ENCODE assay signal across 8 mouse cellular contexts in the genomic region with DNA sequence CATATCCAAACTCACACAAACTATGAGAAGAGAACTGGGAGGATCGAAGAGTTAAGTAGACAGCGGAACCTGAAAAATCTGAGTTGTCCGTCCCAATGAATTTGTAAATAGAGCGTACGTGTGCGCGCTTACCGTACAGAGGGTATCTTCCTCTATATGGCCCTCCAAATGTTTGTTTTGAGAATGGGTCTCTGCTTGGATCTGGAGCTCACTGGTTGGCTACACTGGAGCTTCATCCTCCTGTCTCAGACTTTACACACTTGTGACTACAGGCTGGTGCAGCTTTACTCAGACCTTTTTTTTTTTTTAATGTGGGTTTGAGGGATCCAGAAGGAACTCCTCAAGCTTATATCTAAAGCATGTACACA. TPM values are rescaled to one million over a fixed set of nuclear protein-coding genes. Genes with fewer than 3 reads are reported as not detected.
DNase-seq lines count a peak whose midpoint lies in the region; ATAC-seq and TF ChIP-seq lines count a peak whose summit lies in the region.

No protein-coding gene starts in this region.

- peak; percentile 6; the same call in 1 of the 2 replicates for ATAC-seq in heart, embryonic 12.5 days (ENCODE audit: insufficient number of reproducible peaks, low FRiP score)
- ATAC-seq in forebrain, embryonic 15.5 days (replicated peaks) = peak; percentile 49
- ATAC-seq in liver, embryonic 16.5 days (ENCODE audit: low read depth) = no peak
- ATAC-seq in monocyte, adult 5-6 weeks (replicated peaks; ENCODE audit: insufficient number of reproducible peaks, low FRiP score, low TSS enrichment, poor library complexity, severe bottlenecking) = no peak

- H3K4me1 ChIP-seq in heart, embryonic 12.5 days (replicated peaks) = peaks cover 7% of the 10 kb centered on the region
- peaks cover 0 to 33% of the 10 kb centered on the region in 2 experiments; a peak in 3 of 4 replicates for H3K4me1 ChIP-seq in CH12.LX (ENCODE audit: control insufficient read depth in 1 of 2, insufficient read depth in 2 of 2)
- H3K4me1 ChIP-seq in forebrain, embryonic 15.5 days = peaks cover 16% of the 10 kb centered on the region
- H3K4me1 ChIP-seq in liver, embryonic 16.5 days (ENCODE audit: control insufficient read depth, low read depth, low read length) = peaks cover 9% of the 10 kb centered on the region

- H3K4me2 ChIP-seq in heart, embryonic 12.5 days = peak overlapping the region; percentile 87
- peak overlapping the region; percentile 97 for H3K4me2 ChIP-seq in CH12.LX (ENCODE audit: insufficient read depth, low read depth, poor library complexity, severe bottlenecking)
- H3K4me2 ChIP-seq in forebrain, embryonic 15.5 days (replicated peaks) = peak overlapping the region; percentile 88
- H3K4me2 ChIP-seq in liver, embryonic 16.5 days (ENCODE audit: low read depth, low read length) = peak overlapping the region; percentile 71

- H3K9ac ChIP-seq in heart, embryonic 12.5 days = peak overlapping the region; percentile 80
- H3K9ac ChIP-seq in CH12.LX (ENCODE audit: insufficient read depth, low read depth) = peak overlapping the region; percentile 69
- H3K9ac ChIP-seq in forebrain, embryonic 15.5 days (replicated peaks) = peak overlapping the region; percentile 89
- peak overlapping the region; percentile 82 for H3K9ac ChIP-seq in liver, embryonic 16.5 days (ENCODE audit: low read depth, low read length)

- TF ChIP-seq POLR2A in CH12.LX (IDR thresholded peaks at IDR 0.05; ENCODE audit: low read depth, low read length) = no peak; the same call in 1 of the 2 replicates

- H3K9me3 ChIP-seq in heart, embryonic 12.5 days (replicated peaks) = no peaks in the 10 kb centered on the region
- H3K9me3 ChIP-seq in CH12.LX (replicated peaks; ENCODE audit: low read length) = no peaks in the 10 kb centered on the region
- H3K9me3 ChIP-seq in forebrain, embryonic 15.5 days = no peaks in the 10 kb centered on the region
- H3K9me3 ChIP-seq in liver, embryonic 16.5 days (replicated peaks; ENCODE audit: control insufficient read depth, low read length) = no peaks in the 10 kb centered on the region

- peak overlapping the region; percentile 63; the same call in 1 of the 2 replicates for H3K27ac ChIP-seq in heart, embryonic 12.5 days (ENCODE audit: poor library complexity, severe bottlenecking)
- peak overlapping the region; percentile 71 for H3K27ac ChIP-seq in CH12.LX (ENCODE audit: insufficient read depth, low read depth)
- peak overlapping the region; percentile 77 for H3K27ac ChIP-seq in forebrain, embryonic 15.5 days (replicated peaks)
- H3K27ac ChIP-seq in liver, embryonic 16.5 days (ENCODE audit: low read length) = peak overlapping the region; percentile 67

- H3K36me3 ChIP-seq in heart, embryonic 12.5 days = peaks cover 11% of the 10 kb centered on the region
- H3K36me3 ChIP-seq in CH12.LX (replicated peaks in 1 of 2; ENCODE audit: control insufficient read depth in 1 of 2, insufficient read depth in 1 of 2, low read length in 1 of 2) = peaks cover 3 to 11% of the 10 kb centered on the region in 2 experiments
- peaks cover 7% of the 10 kb centered on the region; the same call in 1 of the 2 replicates for H3K36me3 ChIP-seq in forebrain, embryonic 15.5 days
- no peaks in the 10 kb centered on the region for H3K36me3 ChIP-seq in liver, embryonic 16.5 days (ENCODE audit: control insufficient read depth, insufficient read depth)

- H3K79me2 ChIP-seq in CH12.LX (replicated peaks; ENCODE audit: control insufficient read depth, extremely low read depth, insufficient read depth, poor library complexity, severe bottlenecking) = peaks cover 24% of the 10 kb centered on the region

- H3K27me3 ChIP-seq in heart, embryonic 12.5 days (replicated peaks) = no peaks in the 10 kb centered on the region; the same call in 1 of the 2 replicates
- no peaks in the 10 kb centered on the region for H3K27me3 ChIP-seq in CH12.LX (replicated peaks)
- H3K27me3 ChIP-seq in forebrain, embryonic 15.5 days = peaks cover 11% of the 10 kb centered on the region
- H3K27me3 ChIP-seq in liver, embryonic 16.5 days (ENCODE audit: control insufficient read depth, insufficient read depth, low read depth, low read length) = peaks cover 4% of the 10 kb centered on the region; the same call in 1 of the 2 replicates

- in situ Hi-C loops in CH12.LX (cut with MboI; ENCODE audit: low pct_ligation_motif_present, low pct_unique_long_range_greater_than_20kb, low sequenced_read_pairs) = no loop called here

- TF ChIP-seq EP300 in CH12.LX (IDR thresholded peaks at IDR 0.05; ENCODE audit: low read length) = 0 out of 2 replicates have a peak, but pooled peaks have one; percentile 32

- TF ChIP-seq CTCF in CH12.LX (conservative IDR thresholded peaks at IDR 0.05 in 1 of 2, IDR thresholded peaks at IDR 0.05 in 1 of 2; ENCODE audit: low read depth in 2 of 2, low read length in 2 of 2) = no peak

- no peak for DNase-seq in heart, adult 11 months
- DNase-seq in CH12.LX (ENCODE audit: extremely low read depth) = no peak
- no peak for DNase-seq in urinary bladder, postnatal 14 days (ENCODE audit: low spot score)
- no peak for DNase-seq in right cerebral cortex, postnatal 4 days

- peak overlapping the region; percentile 71 for H3K4me3 ChIP-seq in heart, embryonic 12.5 days
- H3K4me3 ChIP-seq in CH12.LX (replicated peaks in 1 of 3; ENCODE audit: low read depth in 2 of 3, low read length in 2 of 3, poor library complexity in 1 of 3) = peak overlapping the region; percentile 86 to 99 (median 91)
- peak overlapping the region; percentile 90 for H3K4me3 ChIP-seq in forebrain, embryonic 15.5 days
- H3K4me3 ChIP-seq in liver, embryonic 16.5 days (ENCODE audit: low read depth, low read length) = peak overlapping the region; percentile 90

- 3% methylated on average over 8 of the region's 8 CpGs for WGBS in heart, embryonic 12.5 days
- 5% methylated on average over 8 of the region's 8 CpGs for WGBS in forebrain, embryonic 15.5 days
- WGBS in liver, embryonic 16.5 days (ENCODE audit: insufficient replicate concordance) = 4% methylated on average over 8 of the region's 8 CpGs

- dilution Hi-C loops in CH12.LX (cut with MboI; ENCODE audit: extremely low pct_ligation_motif_present, extremely low pct_unique_long_range_greater_than_20kb, low sequenced_read_pairs) = no loop called here

- TF ChIP-seq RAD21 in CH12.LX (IDR thresholded peaks at IDR 0.05; ENCODE audit: low read depth, low read length) = no peak

TF ChIP-seq in CH12.LX, 34 proteins besides CTCF, POLR2A, EP300 and RAD21:
- no peak for TF ChIP-seq GABPA (IDR thresholded peaks at IDR 0.05; ENCODE audit: insufficient replicate concordance, low read depth, low read length)
- TF ChIP-seq RCOR1 (conservative IDR thresholded peaks at IDR 0.05; ENCODE audit: low read depth, low read length) = 0 out of 2 replicates have a peak, but pooled peaks have one; percentile 36
TF ChIP-seq in CH12.LX: peak in this region for 1.

RNA-seq across cellular contexts. Expression of gene Cdadc1, which starts 0.5 kb away (rescaled TPM):
- 29.3 and 33.0 TPM in 2 replicates for polyA plus RNA-seq in heart, embryonic 12.5 days (2016; fragmentation: Nextera tagmentation; extraction: Ambion mirVana)
- total RNA-seq in CH12.LX (2012; rRNA removed) = 9.2 and 11.0 TPM in 2 replicates
- total RNA-seq in CH12.LX (2014; rRNA removed) = 5.3 and 11.1 TPM in 2 replicates
- 21.7 and 24.7 TPM in 2 replicates for polyA plus RNA-seq in CH12.LX (2012; ENCODE audit: insufficient read length, low read depth)
- 35.8 and 38.8 TPM in 2 replicates for polyA plus RNA-seq in forebrain, embryonic 15.5 days (2015; fragmentation: Nextera tagmentation; extraction: Ambion mirVana)
- 16.2 and 16.7 TPM in 2 replicates for polyA plus RNA-seq in liver, embryonic 16.5 days (2015; fragmentation: Nextera tagmentation; extraction: Ambion mirVana)
- total RNA-seq in monocyte, adult 5-6 weeks (2017) = 23.8 to 26.5 TPM (median 25.9 TPM) in 3 replicates

RNA-seq across cellular contexts. Expression of gene Shisa2, which starts 26.9 kb away (rescaled TPM):
- 31.8 and 32.7 TPM in 2 replicates for polyA plus RNA-seq in heart, embryonic 12.5 days (2016; fragmentation: Nextera tagmentation; extraction: Ambion mirVana)
- total RNA-seq in CH12.LX (2012; rRNA removed) (0.08 TPM in 1 of 2 replicates, not detected in the other), CH12.LX (2014; rRNA removed) (0.16 and 0.36 TPM in 2 replicates)
- 0.11 and 0.21 TPM in 2 replicates for polyA plus RNA-seq in CH12.LX (2012; ENCODE audit: insufficient read length, low read depth)
- 18.4 and 22.8 TPM in 2 replicates for polyA plus RNA-seq in forebrain, embryonic 15.5 days (2015; fragmentation: Nextera tagmentation; extraction: Ambion mirVana)
- 0.37 and 0.39 TPM in 2 replicates for polyA plus RNA-seq in liver, embryonic 16.5 days (2015; fragmentation: Nextera tagmentation; extraction: Ambion mirVana)
- not detected in 3 replicates for total RNA-seq in monocyte, adult 5-6 weeks (2017)

Comparison
In these comparisons a context has a peak if more than half of its experiments do, and no peak if none do; other contexts are left out.
1. ATAC-seq: peak in heart, embryonic 12.5 days (single experiment) and forebrain, embryonic 15.5 days (single experiment); none in liver, embryonic 16.5 days (single experiment) and monocyte, adult 5-6 weeks (single experiment).
2. RNA of gene Shisa2, which starts 26.9 kb away (polyA plus RNA-seq): 31.8 to 32.7 TPM in heart, embryonic 12.5 days and 18.4 to 22.8 TPM in forebrain, embryonic 15.5 days; 0.37 to 0.39 TPM in liver, embryonic 16.5 days and 0.11 to 0.21 TPM in CH12.LX; every median in the first group is over 10 times any median in the second.
3. Peak in every context shown above with its lines, with median percentiles within 50 percentile points of each other: H3K27ac ChIP-seq, H3K4me2 ChIP-seq, H3K4me3 ChIP-seq and H3K9ac ChIP-seq.